Mouse (Mus musculus) stomach, embryonic 14.5 days (tissue): Measurements from ENCODE around the gene Tet3. TPM values are rescaled to one million over a fixed set of nuclear protein-coding genes. Genes with fewer than 3 reads are reported as not detected.
"Not testable (repeated sequence)": the region's sequence is repeated elsewhere in the genome, so short reads cannot be mapped to it uniquely, and the experiment has no call there.

Experiments
- ATAC-seq: fragments of 200-750 bp; cut with Nextera tagmentation; 2 replicates; pipeline ENCODE4 v1.8.0; 2017; ENCODE audit warnings: low read depth, moderate TSS enrichment; ENCODE audit not compliant: insufficient number of reproducible peaks, insufficient read depth, low FRiP score
- H3K27ac ChIP-seq: fragments of 300-500 bp; sonication (generic); 2 replicates; pipeline ENCODE4 v1.5.1; 2014; ENCODE audit warnings: mild to moderate bottlenecking, low read length, moderate library complexity, mixed read lengths
- H3K27me3 ChIP-seq: fragments of 300-500 bp; sonication (generic); 2 replicates; pipeline ENCODE4 v1.6.1; 2014; ENCODE audit warnings: low read length, control low read depth, mixed read lengths; ENCODE audit not compliant: control insufficient read depth, insufficient read depth
- H3K36me3 ChIP-seq: fragments of 300-500 bp; sonication (generic); 2 replicates; pipeline ENCODE4 v1.6.1; 2014; ENCODE audit warnings: mild to moderate bottlenecking, control low read depth, low read length, moderate library complexity, mixed read lengths; ENCODE audit not compliant: control insufficient read depth, insufficient read depth
- H3K4me1 ChIP-seq: fragments of 300-500 bp; sonication (generic); 2 replicates; pipeline ENCODE4 v1.6.1; 2014; ENCODE audit warnings: low read length, control low read depth, mixed read lengths; ENCODE audit not compliant: control insufficient read depth, insufficient read depth
- H3K4me2 ChIP-seq: fragments of 300-500 bp; sonication (generic); replicated peaks from 2 replicates; pipeline ENCODE4 v1.6.1; 2014; ENCODE audit warnings: low read depth, low read length, control low read depth
- H3K4me3 ChIP-seq: fragments of 300-500 bp; sonication (generic); 2 replicates; pipeline ENCODE4 v1.5.1; 2014; ENCODE audit warnings: low read depth, low read length, control low read depth
- H3K9ac ChIP-seq: fragments of 300-500 bp; sonication (generic); replicated peaks from 2 replicates; pipeline ENCODE4 v1.6.1; 2014; ENCODE audit warnings: low read depth, mild to moderate bottlenecking, control low read depth, low read length, moderate library complexity, mixed read lengths
- H3K9me3 ChIP-seq: fragments of 300-500 bp; sonication (generic); 2 replicates; pipeline ENCODE4 v1.6.1; 2016; ENCODE audit warnings: low read depth, low read length, control low read depth; ENCODE audit not compliant: control insufficient read depth
- whole genome bisulfite sequencing: fragments of 180-500 bp; shearing (Covaris S2); extraction: QIAGEN DNeasy Blood & Tissue Kit; methylation state at CpG from one replicate; pipeline ENCODE4 v1.1.7; 2014; 5-methylcytosine and 5-hydroxymethylcytosine counted together
- polyA plus RNA-seq: library from polyadenylated mRNA; unstranded; fragments of >200 nt; fragmentation: Nextera tagmentation; extraction: Ambion mirVana; gene quantifications from 2 replicates; pipeline ENCODE4 v1.2.1, GENCODE M21; 2014

The Tet3 gene
- polyA plus RNA-seq, 1 experiment from 2014 or later = 49.2 TPM

DNA sequence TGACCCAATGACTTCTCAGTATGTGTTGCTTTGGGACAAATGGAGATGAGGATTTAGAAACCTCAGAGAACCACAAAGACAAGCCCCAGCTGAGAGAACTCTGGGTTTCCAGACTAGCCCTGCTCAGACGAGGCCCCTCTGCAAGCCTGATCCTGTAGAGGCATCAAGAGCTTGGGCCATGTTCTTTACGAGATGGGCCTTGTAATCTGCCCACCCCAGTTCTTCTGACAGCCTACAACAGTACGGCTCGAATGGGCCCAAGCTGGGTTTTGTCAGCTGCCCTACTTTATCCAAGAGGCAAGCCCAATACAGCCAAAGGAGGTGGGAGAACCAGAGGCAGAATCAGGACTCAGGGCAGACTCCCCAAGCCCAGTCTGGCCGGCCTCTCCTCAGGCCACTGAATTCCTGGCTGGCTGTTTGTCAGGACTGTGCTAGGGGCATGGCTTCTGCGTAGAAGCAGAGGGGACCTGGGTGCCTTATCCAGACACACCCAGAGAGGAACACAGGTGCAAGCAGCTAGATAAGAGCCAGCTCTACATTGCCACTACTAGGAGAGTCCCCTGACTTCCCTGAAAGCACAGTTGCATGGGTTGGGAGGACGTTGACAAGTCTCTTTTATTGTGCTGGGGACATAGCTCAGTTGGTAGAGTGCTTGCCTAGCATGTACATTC, 107.3 kb downstream of the Tet3 start:
- Histone ChIP-seq H3K4me2 (no peak overlapping the region), H3K27me3 (no peaks in the 10 kb centered on the region), H3K9me3 (no peaks in the 10 kb centered on the region), H3K9ac (no peak overlapping the region), H3K4me1 (peaks cover 3% of the 10 kb centered on the region; the same call in 1 of the 2 replicates), H3K36me3 (peaks cover 18% of the 10 kb centered on the region), H3K27ac (no peak overlapping the region), H3K4me3 (no peak overlapping the region)
- WGBS = 75% methylated on average over 7 of the region's 7 CpGs
- ATAC-seq = peak; percentile 69; the same call in 1 of the 2 replicates

DNA sequence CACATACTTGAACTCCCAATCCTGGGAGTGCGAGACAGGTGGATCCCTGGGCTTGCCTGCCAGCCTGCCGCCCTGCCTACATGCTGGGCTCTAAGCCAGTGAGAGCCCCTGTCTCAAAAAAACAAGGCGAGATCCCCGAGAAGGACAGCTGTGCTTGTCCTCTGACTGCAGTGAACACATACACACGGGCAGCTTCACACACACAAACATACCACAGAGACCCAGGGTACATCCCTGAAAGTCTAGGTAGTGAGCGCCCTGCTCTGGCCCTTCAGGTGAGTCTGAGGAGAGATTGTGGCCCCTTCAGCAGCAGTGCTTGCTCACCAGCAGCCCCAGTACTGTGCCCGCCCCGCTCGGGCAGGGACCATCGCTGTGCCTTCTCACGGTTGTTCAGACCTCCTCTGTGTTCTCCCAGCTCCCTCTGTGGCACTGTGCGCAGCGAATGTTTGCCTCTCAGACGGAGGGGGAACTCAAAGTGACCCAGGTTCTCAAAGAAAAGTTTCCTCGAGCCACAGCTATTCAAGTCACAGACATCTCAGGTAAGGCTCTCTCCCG, 108.0 kb downstream of the Tet3 start:
- H3K36me3 ChIP-seq = peaks cover 18% of the 10 kb centered on the region
- H3K4me1 ChIP-seq = peaks cover 3% of the 10 kb centered on the region; the same call in 1 of the 2 replicates
- no peak overlapping the region for H3K4me3 ChIP-seq
- H3K27me3 ChIP-seq = no peaks in the 10 kb centered on the region
- no peak overlapping the region for H3K27ac ChIP-seq
- WGBS = 86% methylated on average over 16 of the region's 16 CpGs
- H3K9me3 ChIP-seq = no peaks in the 10 kb centered on the region
- no peak overlapping the region for H3K4me2 ChIP-seq
- ATAC-seq = no peak
- no peak overlapping the region for H3K9ac ChIP-seq

DNA sequence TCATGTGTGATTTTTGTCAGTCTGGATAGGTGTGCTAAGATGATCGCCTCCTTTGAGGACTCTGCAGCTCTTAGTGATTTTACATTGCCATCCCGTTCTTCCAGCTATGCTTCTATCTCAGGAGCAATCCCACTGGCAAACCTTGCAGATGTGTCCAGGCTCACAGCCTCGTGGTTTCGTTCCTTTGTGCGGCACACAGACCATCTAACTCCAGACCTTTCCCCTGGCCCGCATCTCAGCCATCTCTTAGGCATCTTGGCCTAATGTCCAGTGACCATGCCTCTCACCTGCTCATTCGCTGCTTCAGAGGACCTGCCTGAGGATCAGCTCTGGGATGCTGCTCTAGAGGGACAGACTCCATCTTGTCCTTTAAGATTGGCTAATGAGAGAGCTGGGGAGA, 108.7 kb downstream of the Tet3 start:
- peak overlapping the region; percentile 76 for H3K4me3 ChIP-seq
- ATAC-seq = no peak
- H3K36me3 ChIP-seq = peaks cover 15% of the 10 kb centered on the region
- no peak overlapping the region for H3K27ac ChIP-seq
- H3K27me3 ChIP-seq = no peaks in the 10 kb centered on the region
- no peaks in the 10 kb centered on the region for H3K9me3 ChIP-seq
- 0 out of 2 replicates have a peak overlapping the region, but pooled peaks have one; percentile 18 for H3K9ac ChIP-seq
- H3K4me2 ChIP-seq = peak overlapping the region; percentile 85
- H3K4me1 ChIP-seq = peaks cover 3% of the 10 kb centered on the region; the same call in 1 of the 2 replicates
- WGBS = 84% methylated on average over 7 of the region's 7 CpGs

DNA sequence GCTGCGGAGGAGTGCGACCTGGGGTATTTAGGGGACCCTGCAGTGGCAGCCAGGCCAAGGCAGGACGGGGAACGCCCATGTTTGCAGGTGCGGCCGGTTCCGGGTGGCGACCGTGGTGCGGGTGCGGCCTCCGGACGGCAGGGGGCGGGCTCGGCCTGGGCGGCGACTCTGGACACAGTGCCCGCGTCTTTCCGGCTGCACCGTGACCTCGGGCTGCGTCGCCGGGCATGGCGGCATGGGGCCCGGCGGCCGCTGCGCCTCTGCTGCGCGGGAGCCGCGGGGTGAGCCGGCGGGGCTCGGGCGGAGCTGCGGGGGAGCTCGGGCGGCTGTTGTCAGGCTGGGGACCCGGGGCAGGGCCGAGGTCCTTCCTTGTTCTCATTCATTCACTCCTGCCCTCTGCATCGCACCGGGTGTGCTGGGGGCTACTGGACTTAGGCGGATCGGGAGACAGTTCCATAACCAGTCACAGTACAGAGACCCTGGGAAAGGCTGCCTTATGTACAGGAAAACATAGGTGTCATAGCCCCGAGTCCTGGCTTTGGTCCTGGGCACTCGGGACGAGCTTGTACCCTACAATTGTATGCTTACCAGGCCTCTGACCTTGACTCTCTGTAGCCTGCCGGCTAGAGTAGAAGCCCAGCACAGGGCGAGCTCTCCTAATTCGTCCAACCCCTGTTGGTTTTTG, 109.5 kb downstream of the Tet3 start:
- peak; percentile 93 for ATAC-seq
- peak overlapping the region; percentile 76 for H3K4me3 ChIP-seq
- no peak overlapping the region for H3K27ac ChIP-seq
- peaks cover 3% of the 10 kb centered on the region; the same call in 1 of the 2 replicates for H3K4me1 ChIP-seq
- WGBS = under 1% methylated on average over 52 of the region's 53 CpGs
- H3K9me3 ChIP-seq = no peaks in the 10 kb centered on the region
- H3K27me3 ChIP-seq = no peaks in the 10 kb centered on the region
- H3K4me2 ChIP-seq = peak overlapping the region; percentile 85
- H3K9ac ChIP-seq = peak overlapping the region; percentile 83
- H3K36me3 ChIP-seq = peaks cover 8% of the 10 kb centered on the region

DNA sequence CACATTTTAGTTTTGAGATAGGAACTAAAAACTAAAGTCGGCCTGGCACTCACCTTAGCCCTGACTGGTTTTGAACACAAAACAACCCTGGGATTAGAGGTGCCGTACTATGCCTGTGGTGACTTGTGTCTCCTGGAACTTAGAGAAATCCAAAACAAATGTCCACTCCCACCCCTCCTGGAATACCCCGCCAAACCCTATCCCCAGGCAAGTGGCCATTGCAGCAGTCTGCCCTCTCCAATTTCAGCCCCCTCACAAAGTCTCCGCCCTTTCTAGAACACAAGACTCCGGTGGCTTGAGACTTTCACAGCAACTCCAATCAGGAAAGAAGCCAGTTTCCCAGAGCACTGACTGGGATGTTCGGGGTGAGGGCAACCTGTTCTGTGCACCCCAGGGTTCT, 110.0 kb downstream of the Tet3 start, which contains the start of gene Bola3:
Gene Bola3, plus strand, starts transcription at position 275 of the 400 bp plus-strand sequence.
- Histone ChIP-seq H3K27ac (no peak within 1 kb of the TSS), H3K9me3 (no peaks in the 10 kb centered on the region), H3K36me3 (peaks cover 7% of the 10 kb centered on the region), H3K4me1 (peaks cover 3% of the 10 kb centered on the region; the same call in 1 of the 2 replicates), H3K27me3 (no peaks in the 10 kb centered on the region), H3K4me3 (peak within 1 kb of the TSS; percentile 76), H3K9ac (peak within 1 kb of the TSS; percentile 83), H3K4me2 (peak within 1 kb of the TSS; percentile 85)
- ATAC-seq = peak; percentile 43; the same call in 1 of the 2 replicates
- 27% methylated on average over 6 of the region's 6 CpGs for WGBS

DNA sequence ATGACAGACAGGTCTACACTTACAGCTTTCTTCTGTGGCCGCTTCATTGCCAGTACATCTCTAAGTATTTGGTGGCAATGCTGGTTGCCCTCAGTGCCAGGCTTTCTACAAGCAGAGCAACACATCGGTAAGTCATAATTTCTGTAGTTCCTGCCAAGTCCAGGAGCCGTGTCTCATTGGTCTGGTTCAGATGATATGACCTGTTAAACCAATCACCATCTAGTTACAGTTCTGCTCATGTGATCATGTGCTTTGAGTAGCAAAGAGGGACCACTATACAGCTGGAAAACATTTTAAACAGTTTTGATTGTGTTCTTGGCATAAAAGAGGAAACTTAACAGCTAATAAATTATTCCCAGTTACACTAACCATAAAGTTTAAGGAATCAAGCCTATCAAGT, 111.0 kb downstream of the Tet3 start:
- H3K4me3 ChIP-seq = no peak overlapping the region
- peaks cover 3% of the 10 kb centered on the region; the same call in 1 of the 2 replicates for H3K4me1 ChIP-seq
- no peak overlapping the region for H3K4me2 ChIP-seq
- H3K9ac ChIP-seq = no peak overlapping the region
- no peaks in the 10 kb centered on the region for H3K9me3 ChIP-seq
- no peak for ATAC-seq
- peaks cover 4% of the 10 kb centered on the region for H3K36me3 ChIP-seq
- H3K27ac ChIP-seq = no peak overlapping the region
- WGBS = 88% methylated on average over 3 of the region's 3 CpGs
- H3K27me3 ChIP-seq = no peaks in the 10 kb centered on the region

DNA sequence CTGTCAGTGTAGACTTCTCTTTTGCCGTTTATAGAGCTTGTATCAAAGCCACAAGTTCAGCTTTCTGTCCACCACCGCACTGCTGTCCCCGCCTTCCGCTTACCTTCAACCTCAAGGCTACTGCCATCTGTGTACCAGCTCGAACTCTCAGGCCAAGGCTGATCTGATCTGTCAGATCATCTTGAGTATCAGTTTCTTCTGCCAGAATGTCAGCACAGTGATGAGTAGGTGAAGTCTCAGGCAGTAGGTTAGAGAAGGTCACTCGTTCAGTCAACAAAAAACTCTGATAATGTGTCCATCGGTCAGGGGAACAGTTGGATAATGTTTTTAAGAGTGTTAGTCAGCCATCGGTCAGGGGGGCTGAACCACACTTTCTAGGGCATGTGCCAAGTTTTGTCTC, 113.6 kb downstream of the Tet3 start:
- not testable (repeated sequence) for H3K9me3 ChIP-seq, H3K4me3 ChIP-seq, H3K27me3 ChIP-seq, H3K4me2 ChIP-seq, ATAC-seq, H3K27ac ChIP-seq, H3K9ac ChIP-seq, H3K4me1 ChIP-seq
- 89% methylated on average over 8 of the region's 8 CpGs for WGBS
- peaks cover 29% of the 10 kb centered on the region for H3K36me3 ChIP-seq

DNA sequence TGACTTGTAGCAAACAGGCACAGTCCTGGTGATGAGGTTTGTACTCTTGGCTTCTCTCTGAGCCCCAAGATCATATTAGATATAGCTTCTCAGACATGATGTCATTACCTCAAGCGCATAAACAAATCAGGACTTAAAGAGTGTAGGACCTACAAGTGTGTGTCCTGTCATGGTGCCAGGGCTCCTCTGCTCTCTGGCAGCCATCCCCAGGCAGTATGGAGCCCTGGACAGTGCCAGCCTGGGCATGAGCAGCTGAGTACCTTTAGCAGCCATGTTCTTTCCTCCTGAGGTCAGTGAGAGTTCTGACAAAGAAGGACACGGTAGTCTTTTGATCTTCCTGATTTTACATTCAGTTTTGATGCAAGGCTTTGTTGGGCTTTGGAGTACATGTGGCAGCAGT, 115.9 kb downstream of the Tet3 start:
- Histone ChIP-seq H3K9ac (no peak overlapping the region), H3K9me3 (no peaks in the 10 kb centered on the region), H3K4me3 (no peak overlapping the region), H3K27me3 (no peaks in the 10 kb centered on the region), H3K36me3 (peaks cover 52% of the 10 kb centered on the region), H3K4me2 (no peak overlapping the region), H3K4me1 (no peaks in the 10 kb centered on the region), H3K27ac (no peak overlapping the region)
- 96% methylated on average over 2 of the region's 2 CpGs for WGBS
- ATAC-seq = no peak
